ENCODE assay signal across 28 mouse cellular contexts in the genomic region with DNA sequence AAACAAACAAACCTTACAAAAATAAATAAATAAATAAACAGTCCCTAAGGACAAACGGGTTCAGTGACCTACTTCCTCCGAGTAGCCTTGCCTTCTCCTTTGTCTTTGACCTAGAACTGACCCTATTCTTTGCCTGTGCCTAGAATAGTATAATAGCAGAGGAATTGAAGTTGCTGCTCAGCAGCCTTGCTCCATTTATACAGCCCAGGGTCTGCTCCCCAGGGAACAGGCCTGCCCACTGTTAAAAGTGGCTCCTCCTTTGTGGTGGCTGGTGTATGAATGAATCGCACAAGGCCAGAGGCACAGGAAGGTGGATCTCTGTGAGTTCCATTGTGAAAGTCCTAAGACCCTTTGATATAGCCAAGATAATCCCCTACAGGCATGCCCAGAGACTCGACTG. TPM values are rescaled to one million over a fixed set of nuclear protein-coding genes. Genes with fewer than 3 reads are reported as not detected.
DNase-seq lines count a peak whose midpoint lies in the region; ATAC-seq and TF ChIP-seq lines count a peak whose summit lies in the region.
"Had no signal": no experiment of that assay in that cellular context is flagged by ENCODE, and none has a peak within 500 bp of the region (broad histone marks: within the 10 kb centered on the region; RNA-seq: fewer than 3 reads in every experiment).

No protein-coding gene starts in this region.

- no peak overlapping the region for H3K4me3 ChIP-seq in forebrain, embryonic 10.5 days
- H3K4me3 ChIP-seq in forebrain, embryonic 14.5 days (ENCODE audit: low read depth, low read length) = no peak overlapping the region
- H3K4me3 ChIP-seq in ES-E14 (ENCODE audit: insufficient read depth in 1 of 2, low read depth in 1 of 2, low read length in 2 of 2, poor library complexity in 1 of 2, severe bottlenecking in 1 of 2) = no peak overlapping the region
- H3K4me3 ChIP-seq: embryonic facial prominence, embryonic 10.5 days; embryonic facial prominence, embryonic 13.5 days; erythroblast, embryonic 14.5 days; forebrain, embryonic 13.5 days; heart, embryonic 12.5 days; heart, embryonic 15.5 days; hindbrain, embryonic 10.5 days; hindbrain, embryonic 13.5 days; intestine, embryonic 15.5 days had no signal

- no peak overlapping the region for H3K9ac ChIP-seq in forebrain, embryonic 14.5 days (ENCODE audit: low read length)
- no peak overlapping the region for H3K9ac ChIP-seq in ES-E14 (ENCODE audit: insufficient read depth, low read depth, low read length, poor library complexity, severe bottlenecking)
- H3K9ac ChIP-seq: embryonic facial prominence, embryonic 13.5 days; forebrain, embryonic 13.5 days; forebrain, postnatal 0 days; heart, embryonic 12.5 days; heart, embryonic 15.5 days; hindbrain, embryonic 13.5 days; intestine, embryonic 15.5 days had no signal

- no peaks in the 10 kb centered on the region for H3K36me3 ChIP-seq in forebrain, embryonic 10.5 days (replicated peaks)
- H3K36me3 ChIP-seq in forebrain, embryonic 14.5 days (ENCODE audit: control insufficient read depth, insufficient read depth, low read length) = no peaks in the 10 kb centered on the region
- H3K36me3 ChIP-seq in ES-E14 (ENCODE audit: control insufficient read depth, insufficient read depth, low read length, poor library complexity, severe bottlenecking) = no peaks in the 10 kb centered on the region
- H3K36me3 ChIP-seq: embryonic facial prominence, embryonic 10.5 days; embryonic facial prominence, embryonic 13.5 days; heart, embryonic 12.5 days; heart, embryonic 15.5 days; hindbrain, embryonic 10.5 days; hindbrain, embryonic 13.5 days; intestine, embryonic 15.5 days had no signal

- H3K9me3 ChIP-seq in forebrain, embryonic 10.5 days = no peaks in the 10 kb centered on the region
- no peaks in the 10 kb centered on the region for H3K9me3 ChIP-seq in forebrain, embryonic 14.5 days (replicated peaks; ENCODE audit: control insufficient read depth, low read length)
- H3K9me3 ChIP-seq in ES-E14 (ENCODE audit: control insufficient read depth, insufficient read depth, low read depth, low read length) = no peaks in the 10 kb centered on the region
- H3K9me3 ChIP-seq: embryonic facial prominence, embryonic 10.5 days; embryonic facial prominence, embryonic 13.5 days; forebrain, embryonic 13.5 days; heart, embryonic 12.5 days; heart, embryonic 15.5 days; hindbrain, embryonic 10.5 days; hindbrain, embryonic 13.5 days; intestine, embryonic 15.5 days had no signal

- H3K4me2 ChIP-seq in forebrain, embryonic 14.5 days (ENCODE audit: low read length) = no peak overlapping the region
- H3K4me2 ChIP-seq: embryonic facial prominence, embryonic 13.5 days; forebrain, embryonic 13.5 days; heart, embryonic 12.5 days; heart, embryonic 15.5 days; hindbrain, embryonic 13.5 days; intestine, embryonic 15.5 days had no signal

- WGBS in forebrain, embryonic 10.5 days = 37% methylated on average over 4 of the region's 4 CpGs
- 11% methylated on average over 4 of the region's 4 CpGs for whole genome bisulfite sequencing in forebrain, embryonic 14.5 days

- H3K4me1 ChIP-seq in forebrain, embryonic 10.5 days = peaks cover 15% of the 10 kb centered on the region
- no peaks in the 10 kb centered on the region for H3K4me1 ChIP-seq in forebrain, embryonic 14.5 days (ENCODE audit: control insufficient read depth, insufficient read depth, low read length)
- H3K4me1 ChIP-seq in ES-E14 (ENCODE audit: control insufficient read depth in 2 of 2, insufficient read depth in 2 of 2, low read length in 2 of 2, poor library complexity in 1 of 2) = peaks cover 8 to 16% of the 10 kb centered on the region in 2 experiments
- H3K4me1 ChIP-seq: hindbrain, embryonic 13.5 days had no signal

- in situ Hi-C loops in ES-E14 (cut with MboI; ENCODE audit: low sequenced_read_pairs in 2 of 2, unreplicated experiment in 2 of 2) = no loop called here

- no peak for DNase-seq in forebrain, embryonic 10.5 days (ENCODE audit: extremely low spot score, low spot score)
- no peak for DNase-seq in forebrain, embryonic 14.5 days (ENCODE audit: low spot score)
- no peak for DNase-seq in ES-E14 (ENCODE audit: low read depth, low spot score)
- peak; percentile 50 for DNase-seq in retina, embryonic 14.5 days (ENCODE audit: low spot score)
- DNase-seq in adrenal gland, adult 2 months = no peak
- no peak for DNase-seq in gastrocnemius, postnatal 4 days (ENCODE audit: low spot score in 2 of 2)
- no peak for DNase-seq in frontal cortex, adult 2 months (ENCODE audit: extremely low spot score in 1 of 2, low spot score in 1 of 2)
- DNase-seq: adrenal gland, postnatal 14 days; cerebellum, adult 11 months; cerebellum, adult 2 months; cerebellum, adult 9-11 months; cerebellum, postnatal 36 days; embryo, embryonic 11 days; forebrain, postnatal 0 days; gastrocnemius, postnatal 25 days; heart, postnatal 10 days; heart, postnatal 36 days; kidney, adult 11 months had no signal

- ATAC-seq in forebrain, embryonic 14.5 days = no peak
- ATAC-seq: forebrain, embryonic 13.5 days; forebrain, postnatal 0 days; hindbrain, embryonic 16.5 days had no signal

- H3K27me3 ChIP-seq in forebrain, embryonic 10.5 days (ENCODE audit: poor library complexity, severe bottlenecking) = no peaks in the 10 kb centered on the region
- H3K27me3 ChIP-seq in forebrain, embryonic 14.5 days (replicated peaks; ENCODE audit: control insufficient read depth, insufficient read depth, low read length) = no peaks in the 10 kb centered on the region
- H3K27me3 ChIP-seq: embryonic facial prominence, embryonic 13.5 days; forebrain, embryonic 13.5 days; heart, embryonic 12.5 days; heart, embryonic 15.5 days; hindbrain, embryonic 13.5 days; intestine, embryonic 15.5 days had no signal

- H3K27ac ChIP-seq in forebrain, embryonic 10.5 days = peak overlapping the region; percentile 48; the same call in 1 of the 2 replicates
- H3K27ac ChIP-seq in forebrain, embryonic 14.5 days (ENCODE audit: low read depth, low read length) = no peak overlapping the region
- peak overlapping the region; percentile 65; the same call in 1 of the 2 replicates for H3K27ac ChIP-seq in ES-E14 (ENCODE audit: insufficient read depth, low read depth, low read length, poor library complexity, severe bottlenecking)
- H3K27ac ChIP-seq: embryonic facial prominence, embryonic 10.5 days; embryonic facial prominence, embryonic 13.5 days; forebrain, embryonic 13.5 days; heart, embryonic 15.5 days; hindbrain, embryonic 10.5 days; hindbrain, embryonic 13.5 days; intestine, embryonic 15.5 days had no signal

TF ChIP-seq in ES-E14, 5 proteins besides CTCF, POLR2A, EP300 and RAD21:
- no peak for TF ChIP-seq CHD2 (IDR thresholded peaks at IDR 0.05; ENCODE audit: low read depth, low read length)
- no peak for TF ChIP-seq MAFK (IDR thresholded peaks at IDR 0.05; ENCODE audit: insufficient read depth, low read depth, low read length)
- TF ChIP-seq HCFC1 (IDR thresholded peaks at IDR 0.05; ENCODE audit: borderline replicate concordance, insufficient read depth, low read length) = no peak
- no peak for TF ChIP-seq ZNF384 (IDR thresholded peaks at IDR 0.05; ENCODE audit: low read depth, low read length)
- no peak for TF ChIP-seq ZC3H11A (IDR thresholded peaks at IDR 0.05; ENCODE audit: borderline replicate concordance, low read depth, low read length)
TF ChIP-seq in ES-E14: peak in this region for 0.

RNA-seq across cellular contexts. Expression of a gene that starts 14.8 kb away (rescaled TPM):
- 174 and 178 TPM in 2 replicates for polyA plus RNA-seq in forebrain, embryonic 10.5 days (2016; fragmentation: Nextera tagmentation; extraction: Ambion mirVana)
- polyA plus RNA-seq in forebrain, embryonic 14.5 days (2014; fragmentation: Nextera tagmentation; extraction: Ambion mirVana) = 111 and 122 TPM in 2 replicates
- total RNA-seq in ES-E14 (2012; rRNA removed) = 64.3 and 81.0 TPM in 2 replicates
- total RNA-seq in adrenal gland, adult 2 months (2021) = 100 to 1,000 TPM; 239 to 244 TPM
- 104 and 110 TPM in 2 replicates for polyA plus RNA-seq in adrenal gland, adult 2 months (2012; rRNA removed)
- 100 to 1,000 TPM; 167 to 182 TPM for total RNA-seq in gastrocnemius, postnatal 4 days (2021)
- polyA plus RNA-seq in frontal cortex, adult 2 months (2012; rRNA removed) = 168 and 188 TPM in 2 replicates
